Mouse (Mus musculus): Measurements from ENCODE around the gene Gzmf. TPM values are rescaled to one million over a fixed set of nuclear protein-coding genes. Genes with fewer than 3 reads are reported as not detected.
"Not testable (repeated sequence)": the region's sequence is repeated elsewhere in the genome, so short reads cannot be mapped to it uniquely, and the experiment has no call there.

The Gzmf gene
- total RNA-seq, 1 experiment, result not detected

DNA sequence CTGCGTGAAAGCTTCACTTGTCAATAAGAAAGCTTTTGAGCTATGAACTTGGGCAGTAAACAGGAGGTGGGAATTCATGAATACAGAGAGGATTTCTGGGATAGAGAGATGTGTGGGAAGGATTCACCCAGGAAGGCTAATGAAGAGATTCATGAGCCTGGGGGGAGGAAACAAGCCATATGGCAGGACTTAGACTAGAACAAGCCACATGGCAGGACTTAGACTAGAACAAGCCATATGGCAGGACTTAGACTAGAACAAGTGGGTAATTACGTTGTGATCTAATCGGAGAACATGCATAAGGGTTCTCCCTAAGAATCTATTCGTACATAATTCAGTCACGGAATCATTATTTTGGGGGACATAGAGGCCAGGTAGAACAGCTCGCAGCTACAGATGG, 37.8 kb downstream of the Gzmf start:
- Histone ChIP-seq H3K36me3 (ENCODE audit: control insufficient read depth, insufficient read depth, low read length, poor library complexity, severe bottlenecking) (no peaks in the 10 kb centered on the region), H3K9me3 (ENCODE audit: control insufficient read depth, insufficient read depth, low read depth, low read length) (no peaks in the 10 kb centered on the region), H3K9ac (ENCODE audit: insufficient read depth, low read depth, low read length, poor library complexity, severe bottlenecking) (no peak overlapping the region), H3K4me3 (ENCODE audit: insufficient read depth in 1 of 2, low read depth in 1 of 2, low read length in 2 of 2, poor library complexity in 1 of 2, severe bottlenecking in 1 of 2) (no peak overlapping the region), H3K4me1 (ENCODE audit: control insufficient read depth in 2 of 2, insufficient read depth in 2 of 2, low read length in 2 of 2, poor library complexity in 1 of 2) (no peaks in the 10 kb centered on the region), H3K27ac (ENCODE audit: insufficient read depth, low read depth, low read length, poor library complexity, severe bottlenecking) (no peak overlapping the region)
- DNase-seq (ENCODE audit: low read depth, low spot score), result no peak
- TF ChIP-seq ZNF384 (IDR thresholded peaks at IDR 0.05; ENCODE audit: low read depth, low read length), result no peak
- no peak for TF ChIP-seq CHD2 (IDR thresholded peaks at IDR 0.05; ENCODE audit: low read depth, low read length)
- no peak for TF ChIP-seq HCFC1 (IDR thresholded peaks at IDR 0.05; ENCODE audit: borderline replicate concordance, insufficient read depth, low read length)
- no peak for TF ChIP-seq ZC3H11A (IDR thresholded peaks at IDR 0.05; ENCODE audit: borderline replicate concordance, low read depth, low read length)
- TF ChIP-seq MAFK (IDR thresholded peaks at IDR 0.05; ENCODE audit: insufficient read depth, low read depth, low read length), result no peak
- in situ Hi-C loops (cut with MboI; ENCODE audit: low sequenced_read_pairs in 2 of 2, unreplicated experiment in 2 of 2), result no loop called here

DNA sequence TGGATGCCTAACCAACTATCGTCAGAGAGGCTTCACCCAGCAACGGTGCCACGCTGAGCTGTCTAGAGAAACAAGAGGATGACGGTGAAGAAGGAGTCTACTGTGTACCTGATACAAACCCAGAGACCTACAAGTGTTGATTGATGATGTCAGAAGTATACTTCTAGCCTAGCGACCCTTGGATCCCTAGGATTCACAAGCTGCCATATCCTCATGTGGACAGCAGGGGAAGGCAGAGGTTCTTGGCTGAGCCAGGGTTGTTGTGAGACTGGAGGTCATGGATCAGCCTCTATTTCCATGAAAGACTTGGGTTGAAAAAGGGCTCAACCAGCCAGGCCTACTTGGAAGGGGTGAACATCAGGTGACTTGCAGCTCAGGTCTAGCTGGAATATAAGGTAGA, 38.5 kb downstream of the Gzmf start:
- no peak for DNase-seq (ENCODE audit: low read depth, low spot score)
- H3K4me3 ChIP-seq (ENCODE audit: insufficient read depth in 1 of 2, low read depth in 1 of 2, low read length in 2 of 2, poor library complexity in 1 of 2, severe bottlenecking in 1 of 2), result no peak overlapping the region
- no peak overlapping the region for H3K9ac ChIP-seq (ENCODE audit: insufficient read depth, low read depth, low read length, poor library complexity, severe bottlenecking)
- no peaks in the 10 kb centered on the region for H3K36me3 ChIP-seq (ENCODE audit: control insufficient read depth, insufficient read depth, low read length, poor library complexity, severe bottlenecking)
- H3K4me1 ChIP-seq (ENCODE audit: control insufficient read depth in 2 of 2, insufficient read depth in 2 of 2, low read length in 2 of 2, poor library complexity in 1 of 2), result no peaks in the 10 kb centered on the region
- no peak for TF ChIP-seq CHD2 (IDR thresholded peaks at IDR 0.05; ENCODE audit: low read depth, low read length)
- TF ChIP-seq MAFK (IDR thresholded peaks at IDR 0.05; ENCODE audit: insufficient read depth, low read depth, low read length), result no peak
- no peak for TF ChIP-seq ZC3H11A (IDR thresholded peaks at IDR 0.05; ENCODE audit: borderline replicate concordance, low read depth, low read length)
- TF ChIP-seq ZNF384 (IDR thresholded peaks at IDR 0.05; ENCODE audit: low read depth, low read length), result no peak
- TF ChIP-seq HCFC1 (IDR thresholded peaks at IDR 0.05; ENCODE audit: borderline replicate concordance, insufficient read depth, low read length), result no peak
- in situ Hi-C loops (cut with MboI; ENCODE audit: low sequenced_read_pairs in 2 of 2, unreplicated experiment in 2 of 2), result no loop called here
- peak overlapping the region; percentile 31; the same call in 1 of the 2 replicates for H3K27ac ChIP-seq (ENCODE audit: insufficient read depth, low read depth, low read length, poor library complexity, severe bottlenecking)
- no peaks in the 10 kb centered on the region for H3K9me3 ChIP-seq (ENCODE audit: control insufficient read depth, insufficient read depth, low read depth, low read length)

DNA sequence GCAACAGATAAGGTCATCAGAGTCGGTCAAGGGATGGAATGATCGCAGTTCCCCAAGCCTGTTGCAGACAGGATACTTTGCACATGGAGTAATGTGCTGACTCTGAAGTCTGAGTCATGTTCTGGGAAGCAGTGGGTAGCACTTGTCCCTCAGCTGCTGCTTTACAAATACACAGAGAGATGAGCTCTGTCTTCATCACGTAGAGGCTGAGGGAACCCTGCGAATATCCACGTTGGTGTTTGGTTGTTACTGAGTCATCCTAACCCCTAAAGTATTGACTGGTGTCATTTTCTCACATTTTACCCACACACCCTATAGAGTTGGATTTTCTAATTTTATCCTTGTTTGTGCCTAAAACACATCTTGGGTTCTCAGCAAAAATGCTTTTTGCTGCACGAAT, 43.2 kb downstream of the Gzmf start:
- H3K9ac ChIP-seq (ENCODE audit: insufficient read depth, low read depth, low read length, poor library complexity, severe bottlenecking), result no peak overlapping the region
- in situ Hi-C loops (cut with MboI; ENCODE audit: low sequenced_read_pairs in 2 of 2, unreplicated experiment in 2 of 2), result no loop called here
- no peak for TF ChIP-seq MAFK (IDR thresholded peaks at IDR 0.05; ENCODE audit: insufficient read depth, low read depth, low read length)
- no peak for TF ChIP-seq CHD2 (IDR thresholded peaks at IDR 0.05; ENCODE audit: low read depth, low read length)
- TF ChIP-seq HCFC1 (IDR thresholded peaks at IDR 0.05; ENCODE audit: borderline replicate concordance, insufficient read depth, low read length), result no peak
- TF ChIP-seq ZC3H11A (IDR thresholded peaks at IDR 0.05; ENCODE audit: borderline replicate concordance, low read depth, low read length), result no peak
- TF ChIP-seq ZNF384 (IDR thresholded peaks at IDR 0.05; ENCODE audit: low read depth, low read length), result no peak
- H3K27ac ChIP-seq (ENCODE audit: insufficient read depth, low read depth, low read length, poor library complexity, severe bottlenecking), result no peak overlapping the region
- H3K4me3 ChIP-seq (ENCODE audit: insufficient read depth in 1 of 2, low read depth in 1 of 2, low read length in 2 of 2, poor library complexity in 1 of 2, severe bottlenecking in 1 of 2), result no peak overlapping the region
- no peaks in the 10 kb centered on the region for H3K36me3 ChIP-seq (ENCODE audit: control insufficient read depth, insufficient read depth, low read length, poor library complexity, severe bottlenecking)
- H3K9me3 ChIP-seq (ENCODE audit: control insufficient read depth, insufficient read depth, low read depth, low read length), result no peaks in the 10 kb centered on the region
- no peak for DNase-seq (ENCODE audit: low read depth, low spot score)
- 0 out of 4 replicates have a peak, but pooled peaks cover 0 to 3% of the 10 kb centered on the region in 2 experiments for H3K4me1 ChIP-seq (ENCODE audit: control insufficient read depth in 2 of 2, insufficient read depth in 2 of 2, low read length in 2 of 2, poor library complexity in 1 of 2)

DNA sequence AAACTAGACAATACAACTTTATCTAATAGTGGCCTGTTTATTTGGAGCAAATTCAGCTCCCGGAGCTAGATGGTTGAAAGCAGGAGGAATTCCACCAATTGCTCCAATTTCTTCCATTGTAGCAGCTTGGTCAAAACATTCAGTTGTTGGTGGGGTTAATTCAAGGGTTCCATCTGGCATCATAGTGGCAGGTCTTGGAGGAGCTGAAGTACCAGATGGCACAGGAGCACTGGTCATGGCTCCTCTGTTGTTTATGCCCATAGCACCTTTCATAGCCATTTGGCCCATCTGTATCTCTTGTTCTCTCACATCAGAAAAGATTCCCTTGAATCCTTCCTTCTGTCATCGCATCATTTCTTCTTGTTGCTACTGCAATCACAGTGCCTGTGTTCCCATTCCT, 49.1 kb downstream of the Gzmf start:
- in situ Hi-C loops (cut with MboI; ENCODE audit: low sequenced_read_pairs in 2 of 2, unreplicated experiment in 2 of 2), result no loop called here
- no peaks in the 10 kb centered on the region for H3K36me3 ChIP-seq (ENCODE audit: control insufficient read depth, insufficient read depth, low read length, poor library complexity, severe bottlenecking)
- no peak overlapping the region for H3K9ac ChIP-seq (ENCODE audit: insufficient read depth, low read depth, low read length, poor library complexity, severe bottlenecking)
- no peak overlapping the region for H3K4me3 ChIP-seq (ENCODE audit: insufficient read depth in 1 of 2, low read depth in 1 of 2, low read length in 2 of 2, poor library complexity in 1 of 2, severe bottlenecking in 1 of 2)
- DNase-seq (ENCODE audit: low read depth, low spot score), result no peak
- H3K27ac ChIP-seq (ENCODE audit: insufficient read depth, low read depth, low read length, poor library complexity, severe bottlenecking), result no peak overlapping the region
- H3K4me1 ChIP-seq (ENCODE audit: control insufficient read depth in 2 of 2, insufficient read depth in 2 of 2, low read length in 2 of 2, poor library complexity in 1 of 2), result 0 out of 4 replicates have a peak, but pooled peaks cover 0 to 3% of the 10 kb centered on the region in 2 experiments
- H3K9me3 ChIP-seq (ENCODE audit: control insufficient read depth, insufficient read depth, low read depth, low read length), result no peaks in the 10 kb centered on the region
- no peak for TF ChIP-seq ZC3H11A (IDR thresholded peaks at IDR 0.05; ENCODE audit: borderline replicate concordance, low read depth, low read length)
- TF ChIP-seq ZNF384 (IDR thresholded peaks at IDR 0.05; ENCODE audit: low read depth, low read length), result no peak
- TF ChIP-seq HCFC1 (IDR thresholded peaks at IDR 0.05; ENCODE audit: borderline replicate concordance, insufficient read depth, low read length), result no peak
- no peak for TF ChIP-seq MAFK (IDR thresholded peaks at IDR 0.05; ENCODE audit: insufficient read depth, low read depth, low read length)
- TF ChIP-seq CHD2 (IDR thresholded peaks at IDR 0.05; ENCODE audit: low read depth, low read length), result no peak

DNA sequence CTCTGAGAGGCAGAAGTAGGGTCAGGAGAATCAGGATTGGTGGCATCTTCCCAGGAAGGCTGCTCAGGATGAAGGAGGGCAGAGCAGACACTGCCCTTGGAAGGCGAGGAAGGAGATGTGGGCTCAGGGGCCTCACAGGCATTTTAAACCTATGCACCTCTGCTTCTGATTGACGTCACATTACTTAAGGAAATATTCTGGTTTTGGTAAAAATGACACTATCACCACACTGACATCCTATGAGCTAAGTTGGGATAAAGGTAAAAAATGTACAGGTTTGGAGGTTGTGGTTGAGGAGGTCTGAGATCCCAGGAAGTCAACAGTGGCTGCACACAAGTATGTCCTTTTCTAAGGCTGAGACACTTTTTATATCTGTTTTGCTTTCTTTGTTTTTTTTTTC, 51.7 kb downstream of the Gzmf start, which contains the start of gene Gzmg:
Gzmg (minus strand) TSS at position 101 of the 400 bp plus-strand sequence.
- H3K4me1 ChIP-seq (ENCODE audit: control insufficient read depth in 2 of 2, insufficient read depth in 2 of 2, low read length in 2 of 2, poor library complexity in 1 of 2); H3K36me3 ChIP-seq (ENCODE audit: control insufficient read depth, insufficient read depth, low read length, poor library complexity, severe bottlenecking); H3K4me3 ChIP-seq (ENCODE audit: insufficient read depth in 1 of 2, low read depth in 1 of 2, low read length in 2 of 2, poor library complexity in 1 of 2, severe bottlenecking in 1 of 2); DNase-seq (ENCODE audit: low read depth, low spot score); H3K9me3 ChIP-seq (ENCODE audit: control insufficient read depth, insufficient read depth, low read depth, low read length); in situ Hi-C loops (cut with MboI; ENCODE audit: low sequenced_read_pairs in 2 of 2, unreplicated experiment in 2 of 2); H3K9ac ChIP-seq (ENCODE audit: insufficient read depth, low read depth, low read length, poor library complexity, severe bottlenecking); H3K27ac ChIP-seq (ENCODE audit: insufficient read depth, low read depth, low read length, poor library complexity, severe bottlenecking): not testable (repeated sequence)

Measured in ES-E14 (cell line).